Mouse (Mus musculus) liver, postnatal 0 days (tissue): ENCODE results near the gene Lrrc49.

Experiments used
- CTCF ChIP-seq: sonication (generic); IDR thresholded peaks from 2 replicates; pipeline ENCODE4 v1.5.1; 2016; ENCODE audit warnings: antibody characterized with exemption, low read depth
- EP300 ChIP-seq: IDR thresholded peaks from 2 replicates; pipeline ENCODE4 v1.6.1; 2016; ENCODE audit warnings: antibody characterized with exemption, low read depth, mild to moderate bottlenecking

DNA sequence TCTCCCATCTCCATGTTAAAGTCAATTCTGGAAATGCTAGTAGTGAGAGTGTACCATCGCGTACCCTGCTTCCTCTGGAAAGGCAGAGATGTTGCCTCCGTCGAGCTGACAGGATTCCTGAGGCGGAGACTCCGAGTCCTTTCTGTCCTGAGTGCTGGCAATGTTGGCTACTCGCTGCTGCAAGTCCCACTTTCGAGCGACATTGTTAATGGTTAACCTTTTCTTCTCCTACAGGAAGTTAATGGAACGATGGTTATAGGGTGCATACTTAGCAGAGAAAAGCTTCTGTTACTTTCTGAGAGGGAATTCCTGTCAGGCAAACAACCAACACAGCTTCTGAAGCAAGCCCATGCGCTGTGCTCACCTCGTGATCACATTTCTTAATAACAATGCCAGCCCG is 77.8 kb downstream of the Lrrc49 start:
- TF ChIP-seq CTCF (no peak), EP300 (no peak)
